39 mouse cellular contexts compared by ENCODE assay signal in genomic region chr5:29974115-29974514, GRCm38 (mm10). TPM values are rescaled to one million over a fixed set of nuclear protein-coding genes. Genes with fewer than 3 reads are reported as not detected.
"Had no signal": no experiment of that assay in that cellular context is flagged by ENCODE, and none has a peak within 500 bp of the region (broad histone marks: within the 10 kb centered on the region; RNA-seq: fewer than 3 reads in every experiment).

No protein-coding gene starts in this region.

- H3K9me3 ChIP-seq: limb, embryonic 10.5 days; limb, embryonic 12.5 days; limb, embryonic 13.5 days; limb, embryonic 15.5 days; liver, embryonic 12.5 days; liver, embryonic 13.5 days; liver, embryonic 15.5 days; lung, embryonic 15.5 days; megakaryocyte, embryonic 14.5 days; midbrain, embryonic 10.5 days; midbrain, embryonic 12.5 days; midbrain, embryonic 13.5 days; midbrain, embryonic 15.5 days; neural tube, embryonic 12.5 days had no signal

- H3K4me3 ChIP-seq: limb, embryonic 10.5 days; limb, embryonic 12.5 days; limb, embryonic 13.5 days; limb, embryonic 15.5 days; liver, embryonic 12.5 days; liver, embryonic 13.5 days; liver, embryonic 15.5 days; lung, embryonic 15.5 days; megakaryocyte, embryonic 14.5 days; midbrain, embryonic 10.5 days; midbrain, embryonic 12.5 days; midbrain, embryonic 13.5 days; midbrain, embryonic 15.5 days; myocyte; neural tube, embryonic 12.5 days had no signal

- H3K9ac ChIP-seq: limb, embryonic 12.5 days; limb, embryonic 13.5 days; limb, embryonic 15.5 days; liver, embryonic 12.5 days; liver, embryonic 13.5 days; liver, embryonic 14.5 days; liver, embryonic 15.5 days; liver, postnatal 0 days; lung, embryonic 14.5 days; lung, embryonic 15.5 days; midbrain, embryonic 12.5 days; midbrain, embryonic 13.5 days; midbrain, embryonic 15.5 days; neural tube, embryonic 12.5 days had no signal

- H3K4me2 ChIP-seq: limb, embryonic 12.5 days; limb, embryonic 13.5 days; limb, embryonic 15.5 days; liver, embryonic 11.5 days; liver, embryonic 12.5 days; liver, embryonic 13.5 days; liver, embryonic 15.5 days; lung, embryonic 14.5 days; lung, embryonic 15.5 days; midbrain, embryonic 11.5 days; midbrain, embryonic 12.5 days; midbrain, embryonic 13.5 days; midbrain, embryonic 15.5 days; neural tube, embryonic 12.5 days had no signal

- H3K4me1 ChIP-seq: limb, embryonic 10.5 days; limb, embryonic 12.5 days; limb, embryonic 13.5 days; limb, embryonic 15.5 days; liver, embryonic 15.5 days; lung, embryonic 15.5 days; midbrain, embryonic 10.5 days; midbrain, embryonic 12.5 days; midbrain, embryonic 13.5 days; midbrain, embryonic 15.5 days; neural tube, embryonic 12.5 days had no signal

- H3K27me3 ChIP-seq: limb, embryonic 12.5 days; limb, embryonic 13.5 days; limb, embryonic 15.5 days; liver, embryonic 12.5 days; liver, embryonic 13.5 days; liver, embryonic 15.5 days; lung, embryonic 15.5 days; megakaryocyte, embryonic 14.5 days; midbrain, embryonic 12.5 days; midbrain, embryonic 13.5 days; midbrain, embryonic 15.5 days; neural tube, embryonic 12.5 days had no signal

- ATAC-seq: liver, embryonic 12.5 days; liver, postnatal 0 days; lung, postnatal 0 days; midbrain, embryonic 13.5 days; midbrain, embryonic 15.5 days; midbrain, embryonic 16.5 days had no signal

- H3K27ac ChIP-seq: limb, embryonic 10.5 days; limb, embryonic 12.5 days; limb, embryonic 13.5 days; limb, embryonic 15.5 days; liver, embryonic 12.5 days; liver, embryonic 13.5 days; liver, embryonic 14.5 days; liver, embryonic 15.5 days; lung, embryonic 15.5 days; macrophage; midbrain, embryonic 10.5 days; midbrain, embryonic 12.5 days; midbrain, embryonic 13.5 days; midbrain, embryonic 15.5 days; neural tube, embryonic 12.5 days had no signal

- DNase-seq: left cerebral cortex, postnatal 4 days; liver; liver, embryonic 13.5 days; liver, postnatal 0 days; lung, adult 18-20 months; lung, adult 2 months; lung, embryonic 14.5 days; lung, postnatal 10 days; lung, postnatal 14 days; lung, postnatal 36 days; lung, postnatal 4 days had no signal

- H3K36me3 ChIP-seq: limb, embryonic 10.5 days; limb, embryonic 12.5 days; limb, embryonic 13.5 days; limb, embryonic 15.5 days; liver, embryonic 12.5 days; liver, embryonic 13.5 days; liver, embryonic 15.5 days; lung, embryonic 15.5 days; midbrain, embryonic 10.5 days; midbrain, embryonic 12.5 days; midbrain, embryonic 13.5 days; midbrain, embryonic 15.5 days; neural tube, embryonic 12.5 days had no signal

RNA-seq across cellular contexts. Expression of gene Il6, which starts 38.8 kb away (rescaled TPM):
- total RNA-seq: left cerebral cortex, postnatal 10 days; left cerebral cortex, postnatal 14 days; left cerebral cortex, postnatal 25 days; left cerebral cortex, postnatal 36 days; left cerebral cortex, postnatal 4 days; liver, adult 2 months had no signal
- polyA plus RNA-seq: limb, embryonic 10.5 days; limb, embryonic 11.5 days; limb, embryonic 12.5 days; liver, embryonic 11.5 days; lung, adult 2 months; lung, embryonic 14.5 days; midbrain, embryonic 10.5 days; midbrain, embryonic 11.5 days; midbrain, embryonic 13.5 days; midbrain, embryonic 15.5 days; midbrain, embryonic 16.5 days; midbrain, postnatal 0 days; neural tube, embryonic 11.5 days; neural tube, embryonic 12.5 days had no signal
